Mouse (Mus musculus) megakaryocyte, embryonic 14.5 days (primary cell): Measurements from ENCODE around the gene Mars2. TPM values are rescaled to one million over a fixed set of nuclear protein-coding genes. Genes with fewer than 3 reads are reported as not detected.
A peak's percentile ranks its signal among the peaks of the same experiment; 100 is the strongest.

ENCODE experiments used
- H3K27me3 ChIP-seq: replicated peaks from 2 replicates; pipeline ENCODE3; 2012; ENCODE audit warnings: inconsistent platforms
- H3K36me3 ChIP-seq: replicated peaks from 2 replicates; pipeline ENCODE3; 2012; ENCODE audit warnings: low read length, inconsistent platforms, mixed read lengths
- H3K4me1 ChIP-seq: 2 replicates; pipeline ENCODE4 v1.6.1; 2012; ENCODE audit warnings: inconsistent platforms
- H3K4me3 ChIP-seq: replicated peaks from 2 replicates; pipeline ENCODE3; 2012; ENCODE audit warnings: moderate library complexity, mild to moderate bottlenecking, inconsistent platforms
- H3K9me3 ChIP-seq: 2 replicates; pipeline ENCODE4 v1.6.1; 2012; ENCODE audit warnings: inconsistent platforms
- FLI1 ChIP-seq: IDR thresholded peaks from 2 replicates; pipeline ENCODE4 v1.6.1; 2012; ENCODE audit warnings: low read length, inconsistent platforms, mixed read lengths
- GATA1 ChIP-seq: IDR thresholded peaks from 3 replicates; pipeline ENCODE4 v1.6.1; 2012; ENCODE audit warnings: mixed read lengths, low read length, inconsistent platforms, borderline replicate concordance
- polyA plus RNA-seq: library from polyadenylated mRNA; stranded (reverse); fragments of >175 nt; gene quantifications from 2 replicates; pipeline ENCODE4 v1.2.3, GENCODE M21; 2012; ENCODE audit warnings: low replicate concordance; ENCODE audit not compliant: insufficient read depth

The Mars2 gene
- polyA plus RNA-seq, 1 experiment, result 0.58 TPM

DNA sequence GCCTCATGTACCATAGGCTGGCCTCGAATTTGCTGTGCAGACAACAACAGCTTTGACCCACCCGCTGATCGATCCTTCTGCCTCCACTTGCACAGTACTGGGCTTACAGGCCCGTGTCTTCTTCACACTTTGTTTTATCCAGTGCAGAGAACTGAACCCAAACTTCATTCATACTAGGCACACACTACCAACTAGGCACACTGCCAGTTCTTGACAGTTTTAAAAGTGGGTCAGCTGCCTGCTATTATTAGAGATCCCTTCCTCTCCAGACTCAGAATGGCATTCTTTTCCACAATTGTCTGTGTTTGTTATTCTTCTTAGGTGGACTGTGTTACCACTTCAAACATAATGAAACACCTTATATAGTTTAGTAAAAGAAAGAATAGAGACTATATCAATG is 15.6 kb upstream of the Mars2 start:
- TF ChIP-seq FLI1 (no peak), GATA1 (no peak)
- Histone ChIP-seq H3K4me3 (no peak overlapping the region), H3K36me3 (no peaks in the 10 kb centered on the region), H3K4me1 (peaks cover 9% of the 10 kb centered on the region), H3K27me3 (peaks cover 26% of the 10 kb centered on the region), H3K9me3 (no peaks in the 10 kb centered on the region)

DNA sequence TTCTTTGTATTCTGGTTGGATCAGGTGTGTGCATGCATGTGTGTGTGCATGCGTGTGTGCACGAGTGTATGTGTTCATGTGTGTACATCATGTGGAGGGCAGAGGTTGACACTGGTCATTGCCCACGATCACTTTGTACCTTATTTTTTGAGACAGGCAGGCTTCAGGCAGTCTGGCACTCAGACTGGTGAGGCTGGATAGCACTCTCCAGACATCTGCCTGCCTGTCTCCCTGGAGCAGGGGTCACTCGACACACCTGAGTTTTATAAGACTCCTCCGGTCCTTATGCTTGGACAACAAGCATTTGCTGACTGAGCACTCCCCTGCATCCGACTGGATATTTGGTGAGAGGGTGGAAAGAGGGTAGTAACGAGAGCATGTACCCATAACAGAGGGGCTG is 14.0 kb upstream of the Mars2 start:
- Histone ChIP-seq H3K36me3 (no peaks in the 10 kb centered on the region), H3K4me3 (no peak overlapping the region), H3K4me1 (peaks cover 12% of the 10 kb centered on the region), H3K9me3 (no peaks in the 10 kb centered on the region), H3K27me3 (peaks cover 35% of the 10 kb centered on the region)
- TF ChIP-seq FLI1, result no peak
- no peak for TF ChIP-seq GATA1

DNA sequence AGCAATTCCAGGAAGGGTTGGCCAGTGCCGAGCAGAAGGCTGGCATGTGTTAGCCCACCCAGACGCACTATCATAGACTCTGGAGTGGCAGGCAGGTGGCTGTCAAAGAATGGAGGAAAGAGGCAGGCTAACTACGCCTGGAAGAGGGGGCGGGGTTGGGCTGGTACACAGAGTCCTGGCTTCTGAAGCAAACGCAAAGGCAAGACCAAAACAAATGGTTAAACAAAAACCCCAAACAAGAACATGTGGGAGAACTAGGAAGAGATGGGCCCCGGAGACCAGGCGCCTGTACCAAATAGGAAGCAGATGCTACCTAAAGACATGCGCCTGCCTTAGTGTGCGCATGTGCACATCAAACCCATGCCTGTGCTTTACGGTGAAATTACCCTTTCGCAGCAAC is 12.9 kb upstream of the Mars2 start:
- no peak for TF ChIP-seq GATA1
- no peak for TF ChIP-seq FLI1
- peaks cover 35% of the 10 kb centered on the region for H3K27me3 ChIP-seq

DNA sequence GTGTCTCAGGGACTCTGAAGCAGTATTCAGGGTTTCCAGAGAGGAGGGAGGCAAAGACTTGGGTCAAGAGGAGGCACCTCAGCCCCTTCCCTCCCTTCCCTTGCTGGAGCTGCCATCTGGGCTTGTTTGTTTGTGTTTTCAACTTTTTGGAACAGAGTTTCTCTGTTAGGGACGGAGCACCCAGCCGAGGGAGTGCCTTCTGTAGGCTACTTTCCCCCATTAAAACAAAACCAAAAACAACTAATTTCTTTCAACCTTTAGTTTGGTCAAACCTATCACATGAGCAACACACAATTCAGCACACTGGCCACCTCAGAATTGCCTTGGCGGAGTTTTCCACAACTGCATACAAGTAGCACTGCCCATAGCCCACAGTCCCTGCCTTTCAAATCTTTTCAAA is 11.6 kb upstream of the Mars2 start:
- Histone ChIP-seq H3K27me3 (peaks cover 35% of the 10 kb centered on the region), H3K9me3 (no peaks in the 10 kb centered on the region), H3K4me1 (peaks cover 12% of the 10 kb centered on the region), H3K36me3 (no peaks in the 10 kb centered on the region), H3K4me3 (no peak overlapping the region)
- TF ChIP-seq FLI1, result no peak
- TF ChIP-seq GATA1, result no peak

More for the DNA sequence above, 12.9 kb upstream of the Mars2 start:
- no peak overlapping the region for H3K4me3 ChIP-seq
- H3K9me3 ChIP-seq, result no peaks in the 10 kb centered on the region
- H3K36me3 ChIP-seq, result no peaks in the 10 kb centered on the region
- peaks cover 12% of the 10 kb centered on the region for H3K4me1 ChIP-seq

DNA sequence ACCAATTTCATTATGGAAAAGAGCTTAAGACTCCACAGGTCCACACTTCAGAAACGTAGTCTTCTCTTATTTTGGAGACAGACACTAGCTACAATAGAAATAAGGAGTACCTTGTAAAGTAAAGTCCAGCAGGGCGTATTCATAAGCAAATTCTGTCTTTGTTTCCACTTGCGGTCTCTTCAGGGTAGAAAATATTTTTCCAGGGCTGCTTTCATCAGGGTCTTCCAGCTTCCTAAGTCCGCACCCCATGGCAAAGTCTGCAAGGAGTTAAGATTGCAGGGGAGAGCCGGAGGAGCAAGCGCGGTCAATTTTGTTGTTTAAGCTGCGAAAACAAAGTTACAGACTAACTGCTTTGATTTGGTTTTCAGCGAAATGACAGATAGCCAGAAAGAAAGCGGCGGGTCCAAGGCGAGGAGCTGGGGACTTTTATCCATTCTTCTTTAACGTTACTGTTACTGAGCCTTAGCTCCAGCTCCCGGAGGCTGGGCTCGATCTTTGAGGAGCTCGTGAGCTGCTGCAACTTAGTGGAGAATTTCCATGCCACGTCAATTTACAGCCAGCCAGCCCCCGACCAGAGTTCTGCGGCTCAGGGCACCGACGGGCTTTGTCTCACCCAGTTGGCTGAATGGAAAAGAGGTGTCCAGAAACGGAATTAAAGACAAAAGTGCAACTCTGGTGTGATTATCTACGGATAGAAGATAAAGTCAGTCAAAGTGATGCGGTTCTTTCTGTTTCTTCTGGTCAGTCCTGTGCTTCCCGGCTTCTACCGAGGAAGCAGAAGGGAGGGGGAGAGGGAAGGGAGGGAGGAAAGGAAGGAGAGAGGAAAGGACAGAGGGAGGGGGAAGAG is 10.7 kb upstream of the Mars2 start, which contains the start of gene Rftn2:
Rftn2 (minus strand) TSS at position 772 of the 847 bp plus-strand sequence.
- Histone ChIP-seq H3K4me1 (peaks cover 9% of the 10 kb centered on the region), H3K4me3 (peak within 1 kb of the TSS; percentile 85), H3K36me3 (no peaks in the 10 kb centered on the region), H3K9me3 (no peaks in the 10 kb centered on the region), H3K27me3 (peaks cover 37% of the 10 kb centered on the region)
- TF ChIP-seq GATA1 (no peak), FLI1 (no peak)

DNA sequence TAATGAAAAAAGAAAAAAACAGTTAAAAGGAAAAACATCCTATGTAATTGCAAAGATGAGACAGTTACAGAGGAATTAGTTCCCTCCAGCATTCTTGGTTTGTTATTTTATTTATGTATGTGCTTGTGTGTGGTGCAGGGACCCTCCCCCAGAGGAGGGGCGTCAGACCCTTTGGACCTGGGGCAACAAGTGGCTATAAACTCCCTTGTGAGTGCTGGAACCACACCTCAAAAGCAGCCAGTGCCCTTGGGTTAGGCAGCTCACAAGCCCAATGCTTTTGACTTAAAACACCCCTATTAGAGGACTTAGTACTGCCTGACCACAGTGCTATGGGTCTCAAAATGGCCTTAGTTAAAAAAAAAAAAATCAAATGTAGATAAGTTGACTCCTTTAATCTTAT is 9.6 kb upstream of the Mars2 start:
- H3K27me3 ChIP-seq, result peaks cover 37% of the 10 kb centered on the region
- TF ChIP-seq FLI1 (no peak), GATA1 (no peak)
- no peaks in the 10 kb centered on the region for H3K36me3 ChIP-seq
- H3K4me3 ChIP-seq, result no peak overlapping the region
- no peaks in the 10 kb centered on the region for H3K9me3 ChIP-seq
- peaks cover 7% of the 10 kb centered on the region for H3K4me1 ChIP-seq

DNA sequence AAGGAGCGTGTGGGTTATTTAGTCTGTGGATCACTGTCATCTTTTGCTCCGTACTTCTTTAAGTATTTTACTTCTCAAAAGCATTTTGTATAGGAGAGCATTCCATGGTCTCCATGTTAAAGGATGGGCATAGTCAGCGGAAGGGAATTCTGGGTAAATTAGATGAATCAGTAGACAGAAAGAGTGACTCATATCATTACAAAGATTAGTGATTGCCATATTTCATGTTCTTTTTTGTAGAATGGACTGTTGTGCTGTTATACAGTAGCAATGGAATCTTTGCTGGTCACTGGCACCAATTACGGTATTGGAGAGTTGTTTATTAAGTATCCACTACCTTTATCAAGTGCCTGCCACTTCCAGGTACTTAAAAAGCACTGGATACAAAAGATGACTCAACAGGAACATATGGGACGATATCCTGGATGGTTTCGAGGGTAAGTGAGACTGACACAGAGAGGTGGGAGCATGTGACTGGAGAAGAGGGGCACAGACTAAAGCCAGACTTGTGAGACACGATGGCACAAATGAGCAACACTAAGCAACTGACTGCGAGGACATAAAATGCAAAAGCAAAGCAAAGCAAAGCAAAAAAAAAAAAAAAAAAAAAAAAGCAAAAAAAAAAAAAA is 8.6 kb upstream of the Mars2 start:
- no peak overlapping the region for H3K4me3 ChIP-seq
- no peak for TF ChIP-seq GATA1
- no peak for TF ChIP-seq FLI1
- H3K36me3 ChIP-seq, result no peaks in the 10 kb centered on the region
- H3K9me3 ChIP-seq, result no peaks in the 10 kb centered on the region
- H3K4me1 ChIP-seq, result peaks cover 7% of the 10 kb centered on the region
- H3K27me3 ChIP-seq, result peaks cover 33% of the 10 kb centered on the region

DNA sequence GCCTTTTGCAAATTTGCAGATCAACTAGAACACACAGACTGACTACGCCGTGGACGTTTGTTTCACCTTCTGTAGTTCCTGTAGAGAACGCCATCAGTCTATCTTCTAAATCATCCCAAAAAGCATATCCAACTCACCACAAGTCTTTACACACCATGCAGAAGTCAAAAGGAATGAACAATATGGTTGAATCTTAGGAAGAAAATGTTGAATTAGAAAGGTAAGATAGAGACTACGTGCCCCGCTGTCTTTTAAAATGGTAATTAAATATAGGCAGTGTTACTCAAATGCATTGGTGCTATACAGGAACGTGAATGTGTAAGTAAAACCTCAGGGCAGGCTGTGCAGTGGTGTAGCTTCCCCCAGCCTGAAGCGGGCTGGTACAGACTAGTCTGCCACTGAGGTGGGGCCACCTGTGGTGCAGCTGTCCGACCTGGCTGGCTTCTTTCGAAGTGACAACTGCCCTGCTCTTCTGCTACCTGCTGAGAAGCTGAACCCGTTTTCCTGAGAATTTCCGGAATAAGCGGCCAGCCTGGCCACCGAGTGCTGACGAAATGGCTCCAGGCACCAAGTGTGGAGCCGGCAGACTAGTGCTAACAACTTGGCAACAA is 2.0 kb upstream of the Mars2 start:
- no peaks in the 10 kb centered on the region for H3K9me3 ChIP-seq
- H3K36me3 ChIP-seq, result no peaks in the 10 kb centered on the region
- peaks cover 26% of the 10 kb centered on the region for H3K4me1 ChIP-seq
- peaks cover 3% of the 10 kb centered on the region for H3K27me3 ChIP-seq
- no peak overlapping the region for H3K4me3 ChIP-seq
- TF ChIP-seq GATA1 (no peak), FLI1 (no peak)

DNA sequence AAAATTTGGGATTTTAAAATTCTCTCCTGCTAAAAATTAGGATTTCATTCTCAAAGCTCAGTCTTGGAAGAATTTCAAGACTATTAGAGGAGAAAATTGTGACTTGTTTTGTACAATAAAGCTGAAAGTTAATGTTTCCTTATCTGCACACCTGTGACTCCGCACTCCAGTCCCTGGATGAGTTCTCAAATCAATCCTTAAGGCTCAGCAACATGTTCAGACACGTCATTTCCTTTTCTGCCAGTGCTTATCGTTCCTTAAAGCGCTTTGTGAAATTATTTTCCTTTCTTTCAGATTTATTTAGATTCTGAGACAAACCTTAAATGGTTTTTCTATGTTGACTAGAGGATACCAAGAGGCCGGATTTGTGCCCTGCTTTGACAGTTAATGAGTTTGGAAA is 490 bp upstream of the Mars2 start:
- peaks cover 2% of the 10 kb centered on the region for H3K27me3 ChIP-seq
- H3K9me3 ChIP-seq, result no peaks in the 10 kb centered on the region
- peak overlapping the region; percentile 100 for H3K4me3 ChIP-seq
- TF ChIP-seq FLI1 (no peak), GATA1 (no peak)
- H3K4me1 ChIP-seq, result peaks cover 40% of the 10 kb centered on the region
- H3K36me3 ChIP-seq, result no peaks in the 10 kb centered on the region
